Comparison of ENCODE assay signal across 8 mouse cellular contexts in the genomic region with DNA sequence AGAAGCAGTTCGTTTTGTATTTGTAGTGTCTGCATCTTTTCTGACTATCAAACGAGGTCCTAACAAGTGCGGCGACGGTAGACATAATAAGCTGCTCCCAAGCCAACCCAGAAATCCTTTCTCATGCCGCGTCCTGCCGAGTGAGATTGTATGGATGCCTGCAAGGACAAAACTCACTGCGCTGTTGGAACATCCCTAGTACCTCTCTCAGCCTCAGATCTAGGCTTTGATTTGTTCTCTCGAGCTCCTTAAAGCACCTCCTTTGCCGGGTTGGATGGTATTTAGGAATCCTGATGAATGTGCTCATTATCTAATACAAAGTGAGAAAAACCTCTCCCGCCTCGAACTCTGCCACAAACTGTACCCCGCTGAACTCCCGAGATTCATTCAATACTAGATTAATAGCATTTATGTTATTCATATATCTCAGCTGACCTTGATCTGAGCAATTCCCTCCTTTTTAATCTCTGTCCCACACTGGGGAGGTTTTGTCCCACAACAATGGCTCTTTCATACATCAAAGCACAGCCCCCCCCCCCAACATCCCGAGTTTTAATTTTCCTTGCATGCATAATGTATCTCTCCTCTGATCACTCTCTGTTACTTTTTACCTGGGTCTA.
DNase-seq lines count a peak whose midpoint lies in the region; ATAC-seq and TF ChIP-seq lines count a peak whose summit lies in the region.

No protein-coding gene starts in this region.

- no peaks in the 10 kb centered on the region for H3K36me3 ChIP-seq in heart, embryonic 13.5 days
- H3K36me3 ChIP-seq in hindbrain, embryonic 14.5 days (replicated peaks; ENCODE audit: control insufficient read depth, insufficient read depth), result no peaks in the 10 kb centered on the region
- H3K36me3 ChIP-seq in midbrain, embryonic 15.5 days (replicated peaks), result no peaks in the 10 kb centered on the region

- ATAC-seq in heart, embryonic 13.5 days (ENCODE audit: extremely low read depth, insufficient number of reproducible peaks, low FRiP score, low TSS enrichment), result no peak
- peak; percentile 46; the same call in 1 of the 2 replicates for ATAC-seq in hindbrain, embryonic 14.5 days (ENCODE audit: low FRiP score)
- peak; percentile 82 for ATAC-seq in midbrain, embryonic 15.5 days (replicated peaks)
- no peak for ATAC-seq in inflammation-experienced regulatory T-cells, adult 6 months
- ATAC-seq in CD4-positive, CD25-positive, alpha-beta regulatory T cell, adult 4 months, result no peak

- TF ChIP-seq CTCF in cortical plate, adult 2 months (IDR thresholded peaks at IDR 0.05; ENCODE audit: extremely low read depth, insufficient read depth, low read length), result no peak

- no peak overlapping the region for H3K27ac ChIP-seq in heart, embryonic 13.5 days (replicated peaks)
- no peak overlapping the region for H3K27ac ChIP-seq in cortical plate, adult 2 months (ENCODE audit: insufficient read depth, low read length)
- peak overlapping the region; percentile 56 for H3K27ac ChIP-seq in hindbrain, embryonic 14.5 days
- peak overlapping the region; percentile 63 for H3K27ac ChIP-seq in midbrain, embryonic 15.5 days

- H3K4me1 ChIP-seq in heart, embryonic 13.5 days, result peaks cover 21% of the 10 kb centered on the region
- no peaks in the 10 kb centered on the region for H3K4me1 ChIP-seq in cortical plate, adult 2 months (ENCODE audit: control insufficient read depth, insufficient read depth, low read length)
- H3K4me1 ChIP-seq in hindbrain, embryonic 14.5 days (replicated peaks; ENCODE audit: control insufficient read depth, insufficient read depth, low read length), result peaks cover 5% of the 10 kb centered on the region; the same call in 1 of the 2 replicates
- peaks cover 6% of the 10 kb centered on the region for H3K4me1 ChIP-seq in midbrain, embryonic 15.5 days

- no peaks in the 10 kb centered on the region for H3K9me3 ChIP-seq in heart, embryonic 13.5 days
- H3K9me3 ChIP-seq in hindbrain, embryonic 14.5 days (ENCODE audit: control insufficient read depth, low read length), result no peaks in the 10 kb centered on the region
- H3K9me3 ChIP-seq in midbrain, embryonic 15.5 days, result no peaks in the 10 kb centered on the region

- H3K4me3 ChIP-seq in heart, embryonic 13.5 days, result peak overlapping the region; percentile 29
- peak overlapping the region; percentile 40 for H3K4me3 ChIP-seq in cortical plate, adult 2 months (ENCODE audit: insufficient read depth, low read length)
- peak overlapping the region; percentile 32 for H3K4me3 ChIP-seq in hindbrain, embryonic 14.5 days (replicated peaks; ENCODE audit: low read length)
- H3K4me3 ChIP-seq in midbrain, embryonic 15.5 days, result peak overlapping the region; percentile 39

- peak; percentile 66 for TF ChIP-seq POLR2A in cortical plate, adult 2 months (IDR thresholded peaks at IDR 0.05; ENCODE audit: extremely low read depth, insufficient read depth, low read length)

- 57% methylated on average over 16 of the region's 16 CpGs for WGBS in heart, embryonic 13.5 days
- WGBS in hindbrain, embryonic 14.5 days, result 39% methylated on average over 16 of the region's 16 CpGs
- 28% methylated on average over 16 of the region's 16 CpGs for WGBS in midbrain, embryonic 15.5 days

- no peak for DNase-seq in heart, postnatal 14 days
- peak; percentile 60 for DNase-seq in hindbrain, embryonic 14.5 days (ENCODE audit: low spot score)
- DNase-seq in thymus, postnatal 25 days, result no peak

- H3K27me3 ChIP-seq in heart, embryonic 13.5 days (replicated peaks), result no peaks in the 10 kb centered on the region
- no peaks in the 10 kb centered on the region for H3K27me3 ChIP-seq in hindbrain, embryonic 14.5 days (ENCODE audit: control insufficient read depth, insufficient read depth, low read length)
- no peaks in the 10 kb centered on the region for H3K27me3 ChIP-seq in midbrain, embryonic 15.5 days (replicated peaks)

- peak overlapping the region; percentile 46 for H3K4me2 ChIP-seq in heart, embryonic 13.5 days
- H3K4me2 ChIP-seq in hindbrain, embryonic 14.5 days (replicated peaks), result peak overlapping the region; percentile 49
- peak overlapping the region; percentile 51 for H3K4me2 ChIP-seq in midbrain, embryonic 15.5 days

- H3K9ac ChIP-seq in heart, embryonic 13.5 days, result 0 out of 2 replicates have a peak overlapping the region, but pooled peaks have one; percentile 33
- peak overlapping the region; percentile 60 for H3K9ac ChIP-seq in hindbrain, embryonic 14.5 days
- H3K9ac ChIP-seq in midbrain, embryonic 15.5 days, result peak overlapping the region; percentile 38; the same call in 1 of the 2 replicates

- intact Hi-C loops in heart, postnatal 14 days (cut with DNase I), result no loop called here

Comparison
In these comparisons a context has a peak if more than half of its experiments do, and no peak if none do; other contexts are left out.
1. ATAC-seq: peak in hindbrain, embryonic 14.5 days (single experiment) and midbrain, embryonic 15.5 days (single experiment); none in heart, embryonic 13.5 days (single experiment), inflammation-experienced regulatory T-cells, adult 6 months (single experiment) and CD4-positive, CD25-positive, alpha-beta regulatory T cell, adult 4 months (single experiment).
2. H3K27ac ChIP-seq: peak in hindbrain, embryonic 14.5 days (single experiment) and midbrain, embryonic 15.5 days (single experiment); none in heart, embryonic 13.5 days (single experiment) and cortical plate, adult 2 months (single experiment).
3. Peak in every context shown above with its lines, with median percentiles within 50 percentile points of each other: H3K4me2 ChIP-seq, H3K4me3 ChIP-seq and H3K9ac ChIP-seq.